Mouse (Mus musculus): ENCODE data around the gene Tmem167.
"Not testable (repeated sequence)": the region's sequence is repeated elsewhere in the genome, so short reads cannot be mapped to it uniquely, and the experiment has no call there.

Tmem167 gene

DNA sequence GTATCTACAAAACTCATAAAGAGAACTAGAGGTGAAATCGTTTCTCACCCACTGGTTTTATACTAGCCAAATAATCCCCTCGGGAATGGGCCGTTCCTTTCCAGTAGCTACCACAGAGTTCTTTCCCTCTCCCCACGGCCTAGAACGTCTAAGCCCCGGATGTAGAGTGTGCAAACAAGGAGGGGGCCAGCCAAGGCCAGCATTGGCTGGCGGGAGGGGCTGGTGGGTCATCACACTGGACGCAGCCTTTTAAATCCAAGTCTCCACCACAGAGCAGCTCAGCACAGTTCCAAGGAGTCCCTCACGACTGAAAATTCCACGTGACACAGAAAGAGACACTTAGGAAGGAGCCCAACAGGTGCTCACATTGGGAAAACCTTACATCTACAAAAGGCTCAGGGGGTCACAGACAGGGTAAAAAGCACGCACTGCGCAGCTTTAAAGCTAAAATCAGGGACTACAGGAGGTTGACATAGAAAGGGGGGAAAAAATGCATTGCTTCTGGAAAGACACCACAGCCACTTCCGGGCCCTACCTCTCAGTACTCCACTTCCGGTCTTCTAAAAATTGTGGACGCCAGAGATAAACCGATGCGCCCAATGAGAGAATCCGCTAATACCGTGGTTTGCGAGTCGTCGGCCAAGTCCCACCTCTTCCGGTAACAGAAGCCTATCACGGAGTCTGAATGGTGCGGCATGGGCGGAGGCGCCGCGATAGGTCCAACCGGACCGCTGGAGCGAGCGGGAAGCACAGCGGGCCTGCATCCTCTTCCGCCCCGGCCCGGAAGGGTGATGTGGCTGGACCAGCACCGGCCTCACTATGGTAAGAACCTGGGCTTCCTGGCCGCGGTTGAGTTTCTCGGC is at the start of gene Tmem167, which contains the start of gene Xrcc4:
Gene Tmem167 (plus strand): TSS at position 162 of the 863 bp plus-strand sequence.
Gene Xrcc4 (minus strand): TSS at position 647 of the 863 bp plus-strand sequence.
- peak; percentile 97 for DNase-seq (ENCODE audit: low spot score)

DNA sequence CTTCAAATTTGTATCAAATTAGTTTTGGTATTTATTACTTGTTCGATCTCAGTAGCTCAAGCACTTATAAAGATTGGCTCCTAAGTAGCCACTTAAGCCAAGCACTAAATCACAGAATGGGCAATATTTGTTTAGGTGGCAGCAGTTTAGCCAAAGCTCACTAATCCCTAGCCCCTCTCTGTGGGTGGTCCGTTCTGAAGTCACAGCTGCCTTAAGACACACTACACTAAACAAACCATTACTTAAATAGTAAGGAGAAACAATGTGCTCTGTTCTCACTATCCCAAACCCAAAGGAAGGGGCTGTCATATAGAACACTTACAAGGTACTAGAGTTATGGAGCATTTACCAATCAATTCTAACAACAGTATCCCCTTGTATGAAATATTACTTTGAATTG is 49.3 kb upstream of the Tmem167 start:
- no peak for DNase-seq (ENCODE audit: low spot score)

DNA sequence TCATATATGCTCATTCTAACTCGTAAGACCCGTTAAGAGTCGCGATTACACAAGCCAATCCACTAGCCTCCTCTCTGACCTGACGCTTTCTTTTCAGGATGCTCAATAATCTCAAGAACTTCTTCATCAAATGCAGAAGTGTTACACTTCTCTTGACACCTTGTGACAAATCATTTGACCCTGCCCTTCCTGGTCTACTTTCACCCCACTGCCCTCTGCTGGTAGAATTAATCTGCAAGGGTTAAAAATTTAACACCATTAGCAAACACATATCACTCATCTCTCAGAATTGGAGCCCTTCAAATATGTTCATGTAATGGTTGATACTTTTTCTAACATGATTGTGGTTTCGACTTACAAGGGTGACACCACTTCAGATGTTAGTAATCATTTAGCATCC is 37.2 kb upstream of the Tmem167 start:
- no peak for DNase-seq (ENCODE audit: low spot score)

DNA sequence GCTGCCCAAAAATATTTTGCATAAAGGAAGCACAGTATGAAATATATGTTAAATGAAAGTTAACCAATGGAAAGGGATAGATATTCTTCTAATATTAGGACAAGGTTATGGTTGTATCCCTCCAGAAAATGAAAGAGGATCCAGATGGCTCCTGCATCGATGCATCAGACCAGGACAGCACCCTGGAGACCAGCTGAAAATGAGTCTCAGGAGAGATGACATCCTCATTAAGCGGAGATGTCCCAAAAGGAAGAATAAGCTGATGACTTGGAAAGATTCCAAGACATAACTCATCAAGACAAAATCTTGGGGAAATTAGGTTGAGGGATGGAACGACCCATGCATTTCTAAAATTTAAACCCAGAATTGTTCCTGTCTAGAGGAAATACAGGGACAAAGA is 36.5 kb upstream of the Tmem167 start:
- DNase-seq (ENCODE audit: low spot score) = no peak

DNA sequence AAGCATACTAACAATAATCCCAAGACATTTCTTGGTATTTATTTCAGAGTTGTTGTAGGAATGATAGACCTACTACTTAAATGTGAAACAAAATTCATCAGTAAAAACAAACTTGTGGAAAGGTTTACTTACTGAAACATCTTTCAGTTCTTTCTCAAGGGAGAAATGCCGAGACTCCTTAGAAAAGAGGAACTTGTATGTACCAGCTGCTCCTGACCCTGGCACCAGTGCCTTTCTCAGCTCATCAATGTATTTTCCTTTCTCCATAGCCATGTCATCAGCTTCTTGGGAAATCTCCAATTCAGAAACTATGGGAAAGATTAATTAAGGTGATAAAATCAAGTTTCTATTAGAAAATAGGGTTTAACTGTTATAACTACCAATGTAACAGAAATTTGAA is 27.0 kb upstream of the Tmem167 start:
- no peak for DNase-seq (ENCODE audit: low spot score)

DNA sequence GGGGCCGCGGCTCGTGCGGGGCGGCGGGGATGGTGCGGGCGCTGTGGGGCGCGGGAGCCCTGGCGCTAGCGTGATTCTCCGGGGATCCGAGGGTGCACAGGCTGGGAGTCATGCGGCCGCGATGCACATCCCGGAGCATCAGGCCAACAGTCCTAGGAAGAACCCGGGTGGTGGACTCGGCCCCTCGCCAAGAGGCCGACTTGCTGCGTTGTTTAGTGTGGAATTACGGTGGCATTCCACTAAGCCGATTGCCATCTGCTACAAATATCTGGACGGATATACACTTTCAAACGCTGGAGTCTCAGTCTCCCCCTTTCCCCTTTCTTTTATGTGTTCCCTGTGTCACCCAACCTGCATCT is 881 bp downstream of the Tmem167 start:
- no peak for DNase-seq (ENCODE audit: low spot score)

DNA sequence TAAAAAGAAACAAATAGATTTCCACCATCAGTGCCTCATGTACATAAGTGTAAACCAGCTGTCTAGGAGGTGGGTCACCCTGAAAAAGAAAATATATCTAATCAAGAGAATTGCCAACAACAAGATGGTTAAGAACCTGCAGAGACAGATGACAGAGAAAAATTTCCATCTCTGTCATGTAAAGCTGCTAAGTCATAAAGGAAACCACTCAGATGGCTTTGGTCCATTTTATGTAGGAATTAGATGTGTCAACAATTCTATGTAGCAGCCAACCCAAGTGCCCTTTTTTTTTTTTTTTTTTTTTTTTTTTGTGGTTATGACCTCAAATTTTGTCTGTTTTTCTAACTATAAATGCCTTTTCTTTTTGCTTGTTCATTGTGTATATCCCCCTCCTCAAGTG is 12.6 kb downstream of the Tmem167 start:
- no peak for DNase-seq (ENCODE audit: low spot score)

DNA sequence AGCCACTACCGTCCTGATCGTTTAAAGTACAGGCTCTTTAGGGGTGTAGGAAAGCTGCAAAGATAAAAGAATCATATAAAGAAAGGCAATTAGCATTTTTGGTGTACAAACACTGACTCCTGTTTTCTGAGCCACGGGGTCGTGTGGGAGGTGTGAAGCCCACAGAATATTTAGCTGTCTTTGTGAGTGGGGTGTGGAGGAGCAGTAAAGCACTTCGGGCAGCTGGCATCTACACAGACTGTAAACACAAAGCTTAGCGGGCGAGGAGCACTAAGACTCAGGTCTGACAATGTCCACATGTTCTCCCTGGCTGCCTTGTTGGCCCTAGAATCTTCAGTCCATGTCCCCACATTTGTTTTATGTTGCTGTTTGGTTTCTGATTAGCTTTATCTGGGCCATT is 17.2 kb downstream of the Tmem167 start:
- no peak for DNase-seq (ENCODE audit: low spot score)

DNA sequence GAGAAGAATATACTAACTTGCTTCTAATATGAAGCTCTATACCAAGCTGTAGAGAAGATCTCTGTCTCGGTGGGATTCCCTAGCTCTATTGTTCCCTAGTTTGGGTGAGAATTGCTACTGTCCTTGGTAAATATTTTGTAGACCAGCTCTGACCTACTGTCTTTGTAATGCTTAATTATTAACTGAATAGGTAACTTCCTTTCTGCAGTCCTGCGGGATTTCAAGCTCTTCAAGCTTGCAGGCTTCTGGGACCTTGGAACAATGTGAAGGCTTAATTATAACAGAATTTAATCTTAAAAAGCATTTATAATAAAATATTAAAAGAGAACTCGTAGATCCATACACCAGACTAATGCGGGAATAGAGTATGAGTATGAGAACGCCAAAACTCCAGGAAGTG is 19.8 kb downstream of the Tmem167 start:
- DNase-seq (ENCODE audit: low spot score) = not testable (repeated sequence)

DNA sequence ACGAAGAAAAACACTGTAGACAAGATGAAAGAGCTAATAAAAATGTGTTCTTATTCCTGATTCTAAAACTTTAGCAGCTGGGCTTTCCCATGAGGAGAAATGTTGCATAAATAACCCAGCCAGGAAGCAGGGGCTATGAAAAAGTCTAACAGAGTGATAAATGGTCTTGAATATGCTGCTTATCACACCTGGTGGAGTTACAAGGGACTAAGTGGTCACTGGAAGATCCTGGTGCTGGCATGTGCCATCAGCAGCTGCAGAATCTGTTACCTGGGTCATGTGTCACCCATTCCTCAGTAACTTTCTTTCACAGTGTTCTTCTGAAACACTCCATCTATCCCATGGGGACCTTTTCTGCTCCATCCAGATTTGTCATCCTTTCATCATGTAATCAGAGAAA is 22.8 kb downstream of the Tmem167 start:
- no peak for DNase-seq (ENCODE audit: low spot score)

DNA sequence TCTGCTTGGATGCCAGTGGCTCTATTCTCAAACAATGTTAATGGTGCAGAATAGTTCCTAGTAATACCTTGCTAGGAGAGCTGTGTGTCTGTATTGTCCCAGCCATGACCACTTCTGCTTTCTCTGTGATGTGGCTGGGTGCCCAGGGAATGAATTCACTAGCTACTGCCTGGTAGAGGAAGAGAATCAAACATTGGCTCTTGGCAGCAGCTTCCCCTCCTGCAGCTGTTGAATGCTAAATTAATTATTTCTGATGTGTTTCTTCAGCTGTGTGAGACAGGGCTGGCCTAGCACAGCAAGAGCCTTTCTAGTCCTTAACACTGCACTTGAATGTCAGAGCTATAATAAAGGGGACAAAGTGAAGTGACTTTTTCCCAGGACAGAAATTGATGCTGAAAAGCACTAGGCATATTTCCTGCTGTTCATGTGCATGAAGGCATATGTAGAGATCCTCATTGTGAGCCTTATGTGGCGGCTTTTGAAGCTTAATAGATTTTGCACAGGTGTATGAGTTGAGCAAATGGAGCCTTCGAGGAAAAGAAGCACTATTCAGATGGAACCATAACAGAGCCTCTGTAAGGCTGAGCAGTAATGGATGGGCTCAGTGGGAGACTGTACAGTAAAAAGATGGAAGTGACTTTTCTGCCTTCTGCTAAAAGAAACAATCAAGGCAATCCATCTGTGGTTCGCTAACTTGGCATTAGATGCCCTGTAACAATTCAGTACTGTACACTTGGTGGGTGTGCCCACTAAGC is 47.4 kb downstream of the Tmem167 start:
- no peak for DNase-seq (ENCODE audit: low spot score)

DNA sequence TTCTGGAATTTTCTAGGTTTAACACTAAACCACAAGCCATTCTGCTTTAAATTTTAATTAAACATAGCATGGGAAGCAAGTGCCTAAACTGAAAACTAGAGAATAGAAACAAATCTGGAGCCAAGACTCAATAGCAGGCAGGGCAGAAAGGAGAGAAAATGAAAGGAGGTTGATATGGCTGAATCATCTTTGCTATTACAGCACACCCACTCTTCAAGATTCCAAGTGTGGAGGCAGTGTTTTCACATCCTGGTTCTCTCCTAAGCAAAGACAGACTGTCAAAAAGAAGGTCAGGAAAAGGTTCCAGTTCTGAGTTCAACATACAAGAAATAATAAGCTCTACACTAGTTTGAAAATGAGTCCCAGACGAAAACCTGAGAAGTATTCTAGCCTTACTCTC is 52.8 kb downstream of the Tmem167 start:
- DNase-seq (ENCODE audit: low spot score) = no peak

DNA sequence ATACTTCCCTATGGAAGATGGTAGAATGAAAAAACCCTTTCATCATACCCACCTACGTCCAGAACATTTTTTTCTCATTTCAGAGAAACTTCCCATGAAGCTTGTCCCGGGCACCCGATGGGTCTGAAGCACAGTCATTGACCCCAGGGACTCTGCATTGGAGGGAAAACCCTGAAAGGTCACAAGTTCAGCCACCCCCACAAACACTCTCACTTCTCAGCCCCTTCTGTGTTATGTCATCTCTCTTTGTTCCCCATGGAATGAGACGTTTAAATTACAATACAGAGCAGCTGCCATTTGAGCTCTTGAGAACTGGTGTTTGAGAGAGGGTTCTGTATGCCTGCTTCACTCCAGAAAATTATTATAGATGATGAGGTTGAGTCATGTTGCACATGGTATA is 54.3 kb downstream of the Tmem167 start:
- DNase-seq (ENCODE audit: low spot score) = no peak

DNA sequence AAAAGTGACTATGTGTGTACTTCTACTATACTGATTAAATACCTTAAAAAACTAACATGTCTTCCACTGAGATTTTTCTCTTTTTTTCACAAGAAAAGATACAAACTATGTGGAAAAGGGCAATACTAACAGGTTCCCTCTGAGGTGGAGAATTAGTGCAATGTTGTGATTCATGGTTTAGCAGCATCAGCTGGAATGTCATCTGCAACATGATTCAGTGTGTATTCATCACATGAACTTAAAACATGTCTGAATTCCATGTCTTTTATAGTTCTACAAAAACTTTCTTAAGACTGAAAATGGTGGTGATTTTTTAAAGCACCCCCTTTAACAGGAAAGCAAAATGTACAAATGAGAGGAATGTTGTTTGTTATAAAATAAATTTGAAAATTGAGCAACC is 63.0 kb downstream of the Tmem167 start:
- DNase-seq (ENCODE audit: low spot score) = no peak

DNA sequence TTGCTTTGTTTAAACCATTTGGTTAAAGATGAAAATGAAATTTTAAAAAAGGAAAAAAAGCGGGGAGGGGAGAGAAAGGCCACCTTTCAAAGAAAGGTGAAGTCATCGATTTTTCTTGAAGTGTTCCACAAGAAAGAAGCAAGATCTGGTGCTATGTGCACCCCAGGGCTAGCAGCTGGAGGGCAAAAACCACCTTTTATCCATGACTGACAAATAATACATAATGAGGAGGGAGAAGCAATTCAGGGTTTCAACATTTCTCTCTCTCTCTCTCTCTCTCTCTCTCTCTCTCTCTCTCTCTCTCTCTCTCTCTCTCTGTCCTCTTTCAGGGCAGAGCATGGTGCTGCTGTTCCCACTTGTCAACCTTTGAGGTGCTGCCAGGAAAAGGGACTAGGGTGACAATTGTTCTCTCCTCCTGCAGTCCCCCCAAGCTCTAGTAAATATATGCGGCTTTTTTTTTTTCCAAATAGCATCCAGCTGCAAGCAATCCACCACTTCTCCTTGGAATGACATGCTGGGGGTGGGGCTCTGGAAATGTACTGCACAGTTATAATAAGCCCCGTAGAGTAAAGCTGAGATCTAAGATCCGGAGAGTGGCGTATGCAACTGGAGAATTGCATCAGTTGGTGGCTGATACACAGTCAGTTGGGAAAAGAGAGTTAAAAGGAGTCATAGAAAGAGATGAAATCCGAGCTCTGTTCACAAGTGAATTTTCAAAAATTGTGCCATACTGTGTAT is 63.8 kb downstream of the Tmem167 start:
- DNase-seq (ENCODE audit: low spot score) = no peak

DNA sequence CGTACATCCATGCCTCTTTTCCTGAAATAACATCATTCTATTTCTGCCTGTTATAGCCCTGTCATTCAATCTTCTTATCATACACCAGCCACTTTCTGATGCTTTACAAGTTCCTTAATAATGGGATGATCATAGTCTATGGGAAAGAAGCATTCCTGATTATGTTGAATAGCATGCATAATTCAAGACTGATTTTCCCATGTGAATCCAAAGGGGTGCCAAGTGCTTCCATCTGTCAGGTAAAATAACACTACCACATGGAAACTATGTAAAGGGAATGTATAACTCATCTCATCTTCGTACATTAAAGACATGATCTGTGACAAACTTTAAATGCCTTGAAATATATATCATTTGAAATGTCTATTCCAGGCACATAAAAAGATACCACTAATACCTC is 75.2 kb downstream of the Tmem167 start:
- DNase-seq (ENCODE audit: low spot score) = no peak

DNA sequence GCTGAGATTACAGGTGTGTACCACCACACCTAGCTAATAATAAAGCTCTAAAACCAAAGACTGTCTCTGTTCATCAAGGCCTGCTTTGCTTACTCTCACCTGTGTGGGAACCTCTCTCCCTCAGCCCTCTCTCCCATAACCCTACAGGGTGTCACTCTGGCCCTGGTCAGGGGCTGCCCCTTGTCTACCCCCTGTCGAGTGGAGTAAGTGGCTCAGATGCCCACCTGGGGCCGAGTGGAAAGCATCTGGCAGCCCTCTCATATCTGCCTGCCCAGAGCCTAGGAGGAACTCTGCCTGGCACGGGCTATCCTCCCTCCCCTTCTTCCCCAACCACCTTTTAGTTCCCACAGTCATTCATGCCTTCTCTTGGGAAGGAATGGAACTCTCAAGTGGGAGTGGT is 78.1 kb downstream of the Tmem167 start:
- no peak for DNase-seq (ENCODE audit: low spot score)

DNA sequence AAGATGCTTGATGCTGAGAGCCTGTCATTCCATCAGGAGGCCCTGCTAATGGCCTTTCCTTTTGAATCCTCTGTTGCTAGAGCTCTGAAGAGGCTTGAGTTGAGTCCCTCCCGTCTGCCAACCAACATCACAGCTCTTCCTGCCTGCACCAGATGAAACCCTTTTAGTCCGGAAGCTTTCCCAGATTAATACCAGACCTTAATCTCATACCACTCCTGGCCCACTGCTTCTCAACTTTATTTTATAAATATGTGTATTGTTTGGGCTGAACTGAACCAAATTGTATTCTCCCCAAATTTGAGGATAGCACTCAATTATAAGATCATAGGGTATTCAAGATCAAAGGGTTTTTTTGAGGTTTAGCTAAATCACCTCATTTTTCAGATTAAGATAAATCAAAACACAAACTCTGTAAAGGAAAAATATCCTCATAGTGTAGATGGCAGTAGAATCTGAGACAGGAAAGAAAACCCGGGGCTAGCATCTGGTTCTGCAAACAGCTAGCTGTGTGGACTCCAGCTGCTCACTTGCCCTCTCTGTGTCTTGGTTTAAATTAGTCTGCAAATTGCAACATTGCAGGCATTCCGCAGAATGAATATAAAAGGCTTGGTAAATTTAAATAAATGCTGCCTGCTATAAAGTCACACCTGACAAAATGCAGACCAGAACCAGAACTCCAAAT is 81.3 kb downstream of the Tmem167 start:
- DNase-seq (ENCODE audit: low spot score) = no peak

DNA sequence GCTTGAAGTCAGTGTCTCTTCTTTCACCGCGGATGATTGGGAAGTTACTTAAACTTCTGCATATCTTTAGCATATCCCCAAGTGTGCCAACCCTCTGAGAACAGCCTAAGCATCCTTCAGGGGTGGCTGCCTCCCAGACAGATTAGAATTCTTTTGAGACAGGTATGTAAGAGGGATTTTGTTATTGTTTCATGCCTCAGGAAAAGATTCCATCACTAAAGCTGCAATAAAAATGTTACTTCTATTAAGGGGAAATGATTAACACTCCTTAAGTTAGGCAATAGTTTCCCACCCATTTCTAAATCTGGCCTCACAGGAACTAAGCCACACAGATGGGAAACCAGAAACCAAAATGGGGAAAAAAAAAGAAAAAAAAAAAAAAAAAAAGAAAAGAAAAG is 81.9 kb downstream of the Tmem167 start:
- DNase-seq (ENCODE audit: low spot score) = no peak

DNA sequence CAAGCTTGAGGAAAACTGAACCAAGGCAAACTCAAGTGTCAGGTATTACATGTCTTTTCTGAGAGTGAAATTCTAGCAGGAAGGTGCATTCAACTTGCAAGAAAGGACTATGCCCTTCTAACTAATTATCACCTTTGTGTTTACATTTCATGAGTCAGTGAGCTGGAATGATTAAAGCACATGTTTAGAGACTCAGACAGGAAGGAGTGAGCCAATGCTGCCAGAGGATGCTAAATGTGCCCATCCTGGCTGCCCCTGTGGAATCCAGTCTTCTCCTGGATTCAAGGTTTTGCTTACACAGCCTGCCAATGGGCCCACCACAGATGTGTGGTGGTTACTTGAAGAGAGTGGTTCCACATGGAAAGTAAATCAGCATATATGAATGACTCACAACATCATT is 82.5 kb downstream of the Tmem167 start:
- no peak for DNase-seq (ENCODE audit: low spot score)

DNA sequence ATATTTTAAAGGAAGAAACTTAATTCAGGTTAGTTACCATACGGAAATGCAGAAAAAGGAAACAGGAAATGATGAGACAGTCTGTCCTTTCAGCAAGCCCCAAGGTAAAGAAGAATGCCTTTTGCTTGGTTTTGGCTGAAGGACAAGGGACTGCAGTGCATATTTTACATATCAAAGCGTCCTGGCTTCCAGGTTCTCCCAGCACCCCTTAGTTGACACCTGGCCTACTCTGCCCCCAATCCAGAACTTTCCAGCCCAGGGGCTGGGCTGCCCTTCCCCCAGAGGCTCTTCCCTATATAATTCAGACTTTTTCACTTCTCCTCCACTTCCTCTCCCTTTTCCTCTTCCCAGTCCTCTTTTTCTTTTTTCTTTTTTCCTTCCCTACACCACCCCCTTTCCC is 86.7 kb downstream of the Tmem167 start:
- no peak for DNase-seq (ENCODE audit: low spot score)

DNA sequence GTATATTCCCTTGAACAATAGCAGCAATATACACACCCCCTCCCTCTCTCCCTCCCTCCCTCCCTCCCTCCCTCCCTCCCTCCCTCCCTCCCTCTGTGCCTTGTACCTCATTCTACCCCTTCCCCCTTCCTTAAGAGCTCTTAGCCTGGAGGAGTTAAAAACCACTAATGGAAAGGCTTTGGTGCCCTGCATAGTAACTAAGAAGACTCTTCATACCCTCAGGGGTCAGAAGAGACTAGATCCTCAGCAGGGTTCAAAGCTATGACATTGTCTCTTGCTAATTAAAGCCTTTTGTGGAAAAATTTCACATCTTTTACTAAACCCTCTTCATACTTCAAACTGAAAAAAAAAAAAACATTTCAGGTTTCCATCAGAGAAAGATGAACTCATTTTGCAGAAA is 93.3 kb downstream of the Tmem167 start:
- DNase-seq (ENCODE audit: low spot score) = no peak

All from layer of hippocampus, adult 9-10 months (tissue).